ENCODE assay signal across 16 mouse cellular contexts in the genomic region with DNA sequence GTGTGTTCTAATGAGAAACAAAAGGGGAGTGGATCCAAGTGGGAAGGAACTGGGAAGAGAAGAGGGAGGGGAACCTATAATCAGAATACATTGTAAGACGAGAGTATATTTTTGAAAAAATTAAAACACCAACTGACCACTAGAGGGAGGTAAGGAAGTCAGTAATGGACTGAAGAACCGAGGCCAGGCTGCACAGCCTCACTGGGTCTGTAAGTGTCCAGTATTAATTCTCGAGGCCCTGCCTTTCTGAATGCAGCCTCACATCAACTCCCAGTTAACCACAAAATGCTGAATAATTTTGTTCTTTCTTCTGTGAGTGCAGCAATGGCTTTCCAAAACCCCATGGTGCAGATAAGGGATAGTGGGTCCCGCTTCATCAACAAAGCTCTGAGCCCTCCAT. TPM values are rescaled to one million over a fixed set of nuclear protein-coding genes. Genes with fewer than 3 reads are reported as not detected.
DNase-seq lines count a peak whose midpoint lies in the region; ATAC-seq and TF ChIP-seq lines count a peak whose summit lies in the region.
"Had no signal": no experiment of that assay in that cellular context is flagged by ENCODE, and none has a peak within 500 bp of the region (broad histone marks: within the 10 kb centered on the region; RNA-seq: fewer than 3 reads in every experiment).

No protein-coding gene starts in this region.

- no peak overlapping the region for H3K9ac ChIP-seq in kidney, postnatal 0 days (ENCODE audit: low read depth, low read length)
- no peak overlapping the region for H3K9ac ChIP-seq in intestine, postnatal 0 days (ENCODE audit: low read depth, low read length)
- H3K9ac ChIP-seq: heart, embryonic 12.5 days; hindbrain, embryonic 15.5 days; limb, embryonic 15.5 days; midbrain, embryonic 12.5 days; neural tube, embryonic 15.5 days had no signal

- WGBS in cerebellum, adult 2 months, result 67% methylated on average over 4 of the region's 4 CpGs
- 71% methylated on average over 4 of the region's 4 CpGs for WGBS in kidney, postnatal 0 days
- 65% methylated on average over 4 of the region's 4 CpGs for WGBS in intestine, postnatal 0 days

- H3K9me3 ChIP-seq in kidney, postnatal 0 days (replicated peaks; ENCODE audit: low read length), result no peaks in the 10 kb centered on the region
- H3K9me3 ChIP-seq in intestine, postnatal 0 days (ENCODE audit: control insufficient read depth), result no peaks in the 10 kb centered on the region
- H3K9me3 ChIP-seq: hindbrain, embryonic 15.5 days; limb, embryonic 15.5 days; neural tube, embryonic 15.5 days had no signal

- no peaks in the 10 kb centered on the region for H3K4me1 ChIP-seq in cerebellum, adult 2 months (ENCODE audit: control insufficient read depth, insufficient read depth, low read length)
- no peaks in the 10 kb centered on the region for H3K4me1 ChIP-seq in kidney, postnatal 0 days (replicated peaks; ENCODE audit: insufficient read depth, low read length)
- H3K4me1 ChIP-seq in intestine, postnatal 0 days (replicated peaks; ENCODE audit: control insufficient read depth, insufficient read depth, low read length), result no peaks in the 10 kb centered on the region
- H3K4me1 ChIP-seq: heart, embryonic 12.5 days; hindbrain, embryonic 15.5 days; limb, embryonic 15.5 days; midbrain, embryonic 12.5 days; neural tube, embryonic 15.5 days had no signal

- no peak overlapping the region for H3K4me2 ChIP-seq in kidney, postnatal 0 days (ENCODE audit: low read length)
- H3K4me2 ChIP-seq in intestine, postnatal 0 days (replicated peaks; ENCODE audit: low read depth), result no peak overlapping the region
- H3K4me2 ChIP-seq: heart, embryonic 12.5 days; hindbrain, embryonic 15.5 days; limb, embryonic 15.5 days; midbrain, embryonic 12.5 days; neural tube, embryonic 15.5 days had no signal

- DNase-seq in cerebellum, adult 2 months, result no peak
- DNase-seq in cerebellum, adult 8-10 months, result no peak
- DNase-seq in kidney, postnatal 0 days (ENCODE audit: low spot score), result no peak
- DNase-seq in kidney, adult 8-10 months, result no peak
- peak; percentile 33 for DNase-seq in A20 (ENCODE audit: low read depth, low spot score)
- DNase-seq in layer of hippocampus, adult 9-11 months, result no peak
- DNase-seq in left cerebral cortex, postnatal 14 days (ENCODE audit: low spot score in 2 of 2), result no peak
- DNase-seq: spleen, adult 18-20 months; thymus, adult 2 months had no signal

- TF ChIP-seq CTCF in cerebellum, adult 2 months (IDR thresholded peaks at IDR 0.05; ENCODE audit: borderline replicate concordance, insufficient read depth, low read depth, low read length), result 0 out of 2 replicates have a peak, but pooled peaks have one; percentile 6
- peak; percentile 47 for TF ChIP-seq CTCF in kidney, postnatal 0 days (IDR thresholded peaks at IDR 0.05; ENCODE audit: low read depth)
- TF ChIP-seq CTCF in intestine, postnatal 0 days (IDR thresholded peaks at IDR 0.05; ENCODE audit: low read depth), result peak; percentile 66

- no peak for TF ChIP-seq POLR2A in cerebellum, adult 2 months (IDR thresholded peaks at IDR 0.05; ENCODE audit: borderline replicate concordance, insufficient read depth, low read length)

- no peaks in the 10 kb centered on the region for H3K27me3 ChIP-seq in cerebellum, adult 2 months (ENCODE audit: control insufficient read depth, insufficient read depth, low read length)
- H3K27me3 ChIP-seq in kidney, postnatal 0 days (ENCODE audit: insufficient read depth, low read length), result no peaks in the 10 kb centered on the region
- H3K27me3 ChIP-seq in intestine, postnatal 0 days (replicated peaks; ENCODE audit: control insufficient read depth, insufficient read depth, low read length), result no peaks in the 10 kb centered on the region
- H3K27me3 ChIP-seq: heart, embryonic 12.5 days; hindbrain, embryonic 15.5 days; limb, embryonic 15.5 days; midbrain, embryonic 12.5 days; neural tube, embryonic 15.5 days had no signal

- H3K27ac ChIP-seq in cerebellum, adult 2 months (ENCODE audit: insufficient read depth, low read length), result no peak overlapping the region
- H3K27ac ChIP-seq in kidney, postnatal 0 days, result no peak overlapping the region
- H3K27ac ChIP-seq in intestine, postnatal 0 days (ENCODE audit: low read depth, low read length), result no peak overlapping the region
- H3K27ac ChIP-seq: hindbrain, embryonic 15.5 days; limb, embryonic 15.5 days; midbrain, embryonic 12.5 days; neural tube, embryonic 15.5 days had no signal

- no peak for ATAC-seq in kidney, postnatal 0 days (replicated peaks; ENCODE audit: low FRiP score, low read depth)
- 0 out of 2 replicates have a peak, but pooled peaks have one; percentile 41 for ATAC-seq in intestine, postnatal 0 days
- ATAC-seq: forebrain, embryonic 14.5 days had no signal

- intact Hi-C loops in left cerebral cortex, postnatal 14 days (cut with DNase I), result no loop called here

- no peak overlapping the region for H3K4me3 ChIP-seq in cerebellum, adult 2 months (replicated peaks; ENCODE audit: insufficient read depth, low read depth, low read length)
- no peak overlapping the region for H3K4me3 ChIP-seq in kidney, postnatal 0 days (replicated peaks; ENCODE audit: low read depth, low read length)
- no peak overlapping the region for H3K4me3 ChIP-seq in intestine, postnatal 0 days (ENCODE audit: low read depth, low read length)
- H3K4me3 ChIP-seq: heart, embryonic 12.5 days; hindbrain, embryonic 15.5 days; limb, embryonic 15.5 days; midbrain, embryonic 12.5 days; neural tube, embryonic 15.5 days had no signal

- no peaks in the 10 kb centered on the region for H3K36me3 ChIP-seq in kidney, postnatal 0 days (ENCODE audit: insufficient read depth, low read length)
- H3K36me3 ChIP-seq in intestine, postnatal 0 days (ENCODE audit: control insufficient read depth, insufficient read depth), result no peaks in the 10 kb centered on the region
- H3K36me3 ChIP-seq: heart, embryonic 12.5 days; hindbrain, embryonic 15.5 days; limb, embryonic 15.5 days; midbrain, embryonic 12.5 days; neural tube, embryonic 15.5 days had no signal

RNA-seq across cellular contexts. Expression of a gene that starts 48.4 kb away (rescaled TPM):
- 358 and 432 TPM in 2 replicates for polyA plus RNA-seq in cerebellum, adult 2 months (2012; rRNA removed)
- polyA plus RNA-seq in kidney, postnatal 0 days (2015; fragmentation: Nextera tagmentation; extraction: Ambion mirVana), result 9.7 and 10.7 TPM in 2 replicates
- polyA plus RNA-seq in intestine, postnatal 0 days (2015; fragmentation: Nextera tagmentation; extraction: Ambion mirVana), result 27.3 and 29.0 TPM in 2 replicates
- total RNA-seq in left cerebral cortex, postnatal 14 days (2021), result 10 to 100 TPM; 11.0 to 13.4 TPM

Comparison
In these comparisons a context has a peak if more than half of its experiments do, and no peak if none do; other contexts are left out.
1. CTCF ChIP-seq: peak in every context shown above with its lines; median percentile 66 in intestine, postnatal 0 days; 47 in kidney, postnatal 0 days; 6 in cerebellum, adult 2 months.
2. RNA of a gene that starts 48.4 kb away (polyA plus RNA-seq): 358 to 432 TPM in cerebellum, adult 2 months; 27.3 to 29.0 TPM in intestine, postnatal 0 days and 9.7 to 10.7 TPM in kidney, postnatal 0 days; every median in the first group is over 10 times any median in the second.